Mouse (Mus musculus): ENCODE results near the gene Btbd6.

Gene Btbd6

DNA sequence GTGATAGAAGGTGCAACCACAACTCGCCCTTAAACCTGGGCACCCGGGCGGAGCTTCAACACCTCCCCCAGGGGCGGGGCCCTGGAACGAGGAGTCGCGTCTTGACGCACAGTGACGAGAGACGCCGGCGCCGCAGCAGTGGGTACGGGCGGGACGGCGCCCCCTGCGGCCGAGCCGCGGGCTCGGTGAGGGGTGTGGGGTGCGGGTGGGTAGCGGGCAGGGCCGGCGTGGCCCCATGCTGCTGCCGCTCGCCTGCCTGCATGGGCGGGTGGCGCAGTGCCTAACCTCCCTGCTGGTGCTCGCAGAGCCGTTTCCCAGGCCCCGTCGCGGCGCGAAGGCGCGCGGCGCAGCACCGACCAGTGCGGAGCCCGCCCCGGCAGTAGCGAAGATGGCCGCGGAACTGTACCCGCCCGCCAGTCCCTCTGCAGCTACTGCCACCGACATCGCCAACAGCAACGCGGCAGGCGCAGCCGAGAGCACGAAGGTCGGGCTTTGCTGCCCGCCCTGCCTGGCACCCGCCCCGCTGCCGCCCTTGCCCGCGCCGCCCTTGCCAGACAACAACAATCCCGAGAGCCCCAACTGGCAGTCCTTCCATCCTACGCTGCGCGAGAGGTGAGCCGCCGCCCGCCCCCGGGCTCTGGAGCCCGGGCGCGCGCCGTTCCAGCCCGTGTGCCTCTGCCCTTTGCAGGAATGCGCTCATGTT, at the start of gene Btbd6:
Gene Btbd6 (plus strand): TSS at position 112 of the 703 bp plus-strand sequence.
- DNase-seq (ENCODE audit: low spot score in 2 of 2), result peak; percentile 62 to 88

DNA sequence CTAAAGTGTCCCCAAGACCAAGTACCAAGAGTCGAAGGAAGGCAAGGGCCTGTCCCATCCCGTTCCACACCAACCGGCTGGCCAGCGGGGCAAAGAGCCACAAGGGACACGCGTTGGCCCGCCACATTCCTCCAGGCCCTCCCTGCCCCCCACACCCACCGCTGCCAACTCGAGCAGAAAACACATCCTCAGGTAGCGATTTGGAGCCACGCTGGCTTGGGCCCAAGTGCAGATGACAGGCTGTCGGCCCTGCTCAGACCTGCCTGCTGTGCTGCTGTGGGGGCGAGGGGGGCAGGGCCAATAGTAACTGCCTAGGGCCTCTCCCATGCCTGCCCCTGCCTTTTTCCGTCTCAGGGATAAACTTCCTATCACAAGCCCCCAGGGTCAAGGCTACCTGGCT, 49.0 kb upstream of the Btbd6 start:
- DNase-seq (ENCODE audit: low spot score in 2 of 2), result no peak

- DNase-seq (ENCODE audit: low spot score in 2 of 2), result peak in 1 of 2 experiments; percentile 68
These were observed 47.7 kb upstream of the Btbd6 start for GRCm38 (mm10) chr12:112928401-112929241.

DNA sequence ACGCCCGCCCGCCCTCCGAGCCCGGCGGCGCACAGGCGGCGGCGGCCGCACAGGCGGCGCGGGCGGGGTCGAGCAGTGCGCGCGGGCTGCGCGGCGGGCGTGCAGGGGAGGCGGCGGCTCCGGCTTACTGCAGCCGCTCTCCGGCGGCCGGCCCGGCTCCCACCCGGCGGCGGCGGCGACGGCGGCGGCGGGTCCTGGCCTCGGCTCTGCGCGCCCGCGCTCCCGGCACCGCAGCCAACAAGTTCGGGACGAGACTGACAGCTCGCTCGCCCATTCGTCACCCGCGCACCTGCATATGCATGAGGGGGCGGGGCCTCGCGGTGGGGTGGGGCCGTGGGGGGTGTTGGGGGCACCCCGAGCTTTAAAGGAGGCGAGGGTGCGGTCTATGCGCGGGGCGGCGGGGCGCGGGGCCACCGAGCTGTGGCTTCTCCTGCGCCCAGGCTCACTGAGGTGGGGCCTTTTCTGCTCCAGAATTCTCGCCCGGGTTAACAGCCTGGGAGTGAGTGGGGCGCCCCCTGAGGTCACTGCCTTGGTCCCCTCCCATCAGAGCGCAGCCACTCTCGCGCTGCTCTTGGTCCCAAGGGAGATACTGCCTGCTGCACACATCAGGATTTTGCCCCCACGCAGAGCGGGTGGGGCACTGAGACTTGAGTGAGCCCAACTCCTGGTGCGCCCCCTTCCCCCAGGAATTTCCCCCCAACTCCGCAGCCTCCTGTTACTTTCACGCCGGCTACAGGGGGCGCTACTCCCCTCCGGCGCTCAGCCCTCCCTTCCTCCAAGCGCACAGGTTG, 46.5 kb upstream of the Btbd6 start, which contains the start of gene Jag2:
Gene Jag2 (minus strand): TSS at position 215 of the 791 bp plus-strand sequence.
- DNase-seq (ENCODE audit: low spot score in 2 of 2), result peak in 1 of 2 experiments; percentile 76

DNA sequence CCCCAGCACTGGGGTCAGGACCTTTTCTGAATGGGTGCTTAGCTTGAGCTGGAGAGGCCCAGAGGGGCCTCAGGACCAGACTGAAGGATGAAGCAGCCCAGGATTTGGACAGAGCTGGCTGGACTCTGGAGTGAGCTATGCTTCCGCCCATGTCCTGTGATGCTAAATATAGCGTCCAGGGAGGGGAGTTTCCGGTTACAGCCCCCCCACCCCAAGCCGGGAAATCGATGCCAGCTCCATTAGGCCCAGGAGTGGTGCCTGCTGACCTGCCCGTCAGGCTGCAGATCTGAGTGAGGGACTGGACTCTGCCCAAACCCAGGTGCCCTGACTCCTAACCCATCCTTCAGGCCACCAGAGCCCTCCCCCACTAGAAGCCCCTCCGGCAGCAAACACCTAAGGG, 43.6 kb upstream of the Btbd6 start:
- DNase-seq (ENCODE audit: low spot score in 2 of 2), result no peak

DNA sequence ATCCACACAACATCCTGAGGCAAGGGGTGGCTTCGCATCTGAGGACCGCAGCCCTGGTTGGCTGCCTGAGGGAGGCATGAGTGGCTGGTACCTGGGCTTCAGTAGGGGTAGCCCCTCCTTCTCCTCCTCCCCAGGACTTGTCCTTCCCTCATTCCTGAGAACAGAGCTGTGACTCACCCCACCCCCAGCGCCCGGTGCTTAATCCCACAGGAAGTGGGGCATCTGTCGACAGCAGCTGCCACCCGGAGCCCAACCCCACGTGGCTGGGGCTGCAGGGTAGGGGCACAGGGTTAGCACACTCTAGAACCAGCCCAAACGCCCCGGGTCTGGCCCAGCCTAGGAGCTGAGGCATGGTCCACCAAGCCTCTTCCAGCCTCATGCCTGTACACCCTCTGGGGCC, 38.4 kb upstream of the Btbd6 start:
- DNase-seq (ENCODE audit: low spot score in 2 of 2), result no peak

DNA sequence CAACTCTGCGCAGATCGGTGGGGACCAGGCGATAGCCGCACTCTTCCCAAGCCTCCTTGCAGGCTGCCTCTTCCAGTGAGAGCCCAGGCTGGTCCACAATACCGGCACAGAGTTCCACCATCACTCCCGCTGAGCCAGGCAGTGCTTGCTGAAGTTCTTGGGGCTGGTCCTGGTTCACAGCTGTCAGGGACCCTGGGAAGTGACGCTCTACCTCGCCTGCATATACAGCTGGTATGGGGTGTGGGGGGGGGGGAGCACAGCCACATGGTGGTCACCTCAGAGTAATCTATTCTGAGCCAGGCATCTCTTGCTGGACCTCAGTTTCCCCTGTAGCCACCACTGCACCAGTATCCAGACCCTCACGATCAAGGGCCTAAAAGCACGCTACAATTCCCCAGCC, 37.9 kb upstream of the Btbd6 start:
- DNase-seq (ENCODE audit: low spot score in 2 of 2), result no peak

GRCm38 (mm10) chr12:112938873-112939565, 37.3 kb upstream of the Btbd6 start:
- DNase-seq (ENCODE audit: low spot score in 2 of 2), result no peak

DNA sequence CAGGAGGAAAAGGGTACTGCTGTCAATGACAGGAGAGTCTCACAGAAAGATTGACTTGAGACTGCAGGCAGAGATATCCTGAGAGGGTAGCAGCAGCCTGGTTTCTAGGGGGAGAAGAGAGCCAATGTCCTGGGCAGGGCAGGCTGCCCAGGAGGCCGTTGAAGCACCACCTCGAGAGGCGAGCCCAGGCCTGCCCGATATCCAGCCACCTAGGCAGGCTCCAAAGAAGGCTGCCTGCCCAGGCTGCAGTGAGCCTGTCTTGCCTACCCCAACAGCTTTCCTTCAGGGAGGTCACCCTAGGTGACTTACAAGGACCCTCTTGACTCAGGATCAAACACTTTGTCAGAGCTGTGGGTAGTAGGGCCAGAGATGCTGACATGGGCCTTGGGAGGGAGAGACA, 36.0 kb upstream of the Btbd6 start:
- no peak for DNase-seq (ENCODE audit: low spot score in 2 of 2)

DNA sequence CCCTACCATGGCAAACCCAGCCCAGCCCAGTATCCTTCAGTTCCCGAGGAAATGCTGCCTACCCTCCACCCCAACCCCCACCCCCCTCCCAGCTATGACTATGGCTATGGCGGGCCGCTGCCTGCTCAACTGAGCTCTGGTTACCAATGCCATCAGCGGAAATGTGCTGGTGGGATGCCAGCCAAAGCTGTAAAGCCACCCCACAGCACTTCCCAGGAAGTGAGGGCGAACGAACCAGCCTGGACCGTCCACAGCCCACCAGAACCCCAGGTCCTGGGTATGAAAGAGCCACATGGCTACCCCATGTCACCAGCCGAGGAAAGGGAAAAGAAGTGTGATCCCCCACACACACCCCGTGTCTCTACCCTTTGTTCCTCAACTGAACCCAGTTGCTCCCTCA, 35.6 kb upstream of the Btbd6 start:
- no peak for DNase-seq (ENCODE audit: low spot score in 2 of 2)

GRCm38 (mm10) chr12:112941156-112941775, 35.0 kb upstream of the Btbd6 start:
- DNase-seq (ENCODE audit: low spot score in 2 of 2), result no peak

DNA sequence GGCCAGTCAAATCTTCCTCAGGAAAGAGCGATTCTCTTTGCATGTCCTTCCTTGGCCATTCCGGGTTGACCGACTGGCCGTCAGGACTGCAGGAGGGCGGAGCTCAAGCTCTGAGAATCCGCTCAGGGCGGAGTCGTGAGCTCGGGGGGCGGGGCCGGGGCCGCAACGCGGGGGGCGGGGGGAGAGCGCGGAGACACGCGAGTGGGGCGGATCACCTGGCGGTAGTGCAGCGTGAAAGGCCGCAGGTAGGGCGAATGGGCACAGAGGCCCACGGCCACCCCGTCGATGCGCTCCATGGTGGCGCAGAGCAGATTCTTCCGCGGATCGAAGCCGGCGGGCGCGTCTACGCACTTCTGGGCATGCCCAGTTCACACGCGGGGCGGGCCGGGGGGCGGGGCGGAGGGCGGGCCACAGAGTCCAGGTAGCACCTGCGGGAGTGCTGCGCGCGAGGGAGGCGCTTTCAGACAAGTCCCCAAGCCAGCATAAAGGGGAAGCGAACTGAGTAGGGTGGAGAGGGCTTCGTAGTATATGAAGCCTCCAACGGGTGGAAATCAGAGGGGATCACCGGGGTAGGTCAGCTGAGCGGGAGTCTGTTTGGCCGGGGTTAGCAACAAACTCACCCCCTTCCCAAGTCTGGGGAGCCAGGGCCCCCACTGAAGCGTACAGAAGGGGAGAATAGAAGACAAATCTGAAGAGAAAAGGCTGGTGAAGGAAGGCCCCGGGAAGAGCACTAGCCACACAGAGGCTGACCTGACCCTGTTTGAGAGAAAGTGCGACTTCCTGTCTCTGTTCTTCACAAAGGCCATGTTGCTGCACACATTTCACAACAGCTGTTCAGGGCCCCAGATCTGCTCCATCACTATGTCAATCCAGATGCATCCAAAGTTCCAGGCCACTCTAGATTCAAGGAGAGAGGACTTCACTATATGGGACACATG, 34.2 kb upstream of the Btbd6 start, which contains the start of gene Nudt14:
Gene Nudt14 (minus strand): TSS at position 349 of the 938 bp plus-strand sequence.
- peak in 1 of 2 experiments; percentile 60 for DNase-seq (ENCODE audit: low spot score in 2 of 2)

DNA sequence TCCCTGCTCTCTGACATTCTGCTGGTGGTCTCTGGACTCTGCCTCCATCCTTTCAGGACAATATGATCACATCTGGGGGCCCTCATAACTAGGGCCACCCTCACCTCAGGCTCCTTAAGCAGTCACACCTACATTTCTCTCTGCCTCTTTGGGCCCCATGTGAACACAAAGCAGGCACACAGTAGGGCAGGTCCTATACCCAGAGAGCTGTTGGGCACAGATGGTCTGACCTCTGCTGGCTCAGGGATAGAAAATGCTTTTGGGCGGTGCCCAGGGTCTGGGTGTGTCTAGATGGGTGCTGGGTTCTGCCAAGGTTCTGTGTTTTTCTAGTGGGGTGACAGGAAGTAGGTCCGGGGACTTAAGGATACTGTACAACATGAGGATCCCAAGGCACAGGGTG, 32.6 kb upstream of the Btbd6 start:
- DNase-seq (ENCODE audit: low spot score in 2 of 2), result no peak

- no peak for DNase-seq (ENCODE audit: low spot score in 2 of 2)
These were observed 29.0 kb upstream of the Btbd6 start for GRCm38 (mm10) chr12:112947307-112947706.

DNA sequence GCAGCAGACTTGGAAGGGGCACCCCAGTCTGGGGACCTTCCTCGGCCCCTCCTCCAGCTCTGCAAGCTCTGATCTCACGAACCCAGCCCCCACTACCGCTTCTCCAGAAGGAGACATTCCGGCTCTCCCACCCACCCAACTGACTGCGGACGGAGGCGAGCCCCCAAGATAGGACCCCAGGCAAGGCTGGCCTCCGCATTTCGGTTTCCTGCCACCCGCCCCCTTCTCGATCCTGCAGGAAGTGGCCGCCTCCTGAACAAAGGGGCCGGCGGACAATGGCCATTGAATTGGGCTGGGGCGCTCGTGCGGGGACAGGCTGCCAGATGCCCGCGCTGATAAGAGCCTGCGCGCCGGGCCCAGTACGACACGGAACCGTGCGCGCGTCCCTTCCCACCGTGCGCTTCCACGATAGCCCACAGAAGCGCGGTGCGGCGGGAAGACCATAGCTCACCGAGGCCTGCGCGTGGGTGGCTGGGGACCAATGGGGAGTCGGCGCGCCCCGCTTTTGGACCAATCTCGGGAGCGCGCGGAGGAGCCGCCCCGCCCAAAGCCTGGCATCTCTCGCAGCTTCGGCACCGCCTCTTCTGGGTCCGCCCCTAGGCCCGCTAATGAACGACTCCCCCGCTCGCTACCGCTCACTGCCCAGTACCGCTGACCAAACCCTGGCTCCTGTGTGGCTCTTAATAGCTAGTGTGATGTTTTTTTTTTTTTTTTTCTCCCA, 26.1 kb upstream of the Btbd6 start:
- DNase-seq (ENCODE audit: low spot score in 2 of 2), result peak; percentile 84 to 93

DNA sequence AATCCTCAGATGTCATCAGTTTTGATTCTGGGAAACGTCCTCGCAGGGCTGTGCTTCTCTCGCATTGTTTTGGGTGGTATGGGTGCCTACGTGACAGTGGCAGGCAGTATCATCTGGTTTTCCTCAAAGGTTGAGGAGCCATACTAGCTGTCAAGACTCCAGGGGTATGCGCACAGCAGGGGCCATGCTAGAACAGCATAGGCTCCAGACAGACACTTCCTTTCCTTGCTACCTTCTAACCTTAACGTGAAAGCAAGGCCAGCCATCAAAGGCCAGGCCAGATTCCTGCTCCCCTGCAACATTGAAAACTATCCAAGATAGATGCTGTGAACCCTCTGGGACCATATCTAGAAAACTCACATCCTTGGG, 25.5 kb upstream of the Btbd6 start:
- DNase-seq (ENCODE audit: low spot score in 2 of 2), result no peak

- DNase-seq (ENCODE audit: low spot score in 2 of 2), result no peak
These were observed 25.0 kb upstream of the Btbd6 start for GRCm38 (mm10) chr12:112951150-112951842.

GRCm38 (mm10) chr12:112952433-112952832, 23.8 kb upstream of the Btbd6 start:
- no peak for DNase-seq (ENCODE audit: low spot score in 2 of 2)

All from left cerebral cortex, adult 9 months (tissue).